Mouse (Mus musculus): ENCODE measurements around the gene Vmn1r71.
"Not testable (repeated sequence)": the region's sequence is repeated elsewhere in the genome, so short reads cannot be mapped to it uniquely, and the experiment has no call there.

DNA sequence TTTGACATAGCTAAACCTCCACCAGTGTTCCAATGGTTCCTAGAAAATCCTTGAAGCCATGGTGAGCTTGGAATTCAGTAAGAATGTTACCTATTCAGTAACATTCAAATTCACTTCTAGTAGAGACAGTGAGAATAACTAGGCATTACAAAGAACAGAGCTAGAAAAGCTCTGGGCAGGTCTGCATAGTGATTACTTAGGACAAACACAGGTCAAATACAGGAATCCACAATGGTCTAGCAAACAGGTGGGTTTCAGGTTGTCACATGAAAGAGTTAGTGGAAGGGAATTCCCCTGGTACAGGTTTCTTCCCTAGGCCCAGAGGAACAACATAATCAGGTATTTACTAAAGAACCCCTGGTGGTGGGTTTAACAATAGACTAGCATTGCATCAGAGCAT, 3.4 kb upstream of the Vmn1r71 start:
- TF ChIP-seq POLR2A (IDR thresholded peaks at IDR 0.05; ENCODE audit: control insufficient read depth, low read depth, low read length); CTCF (IDR thresholded peaks at IDR 0.05; ENCODE audit: control insufficient read depth, insufficient read depth, insufficient replicate concordance, low read depth, low read length): not testable (repeated sequence)

Measured in testis, adult 2 months (tissue).